Mouse (Mus musculus): ENCODE data around the gene CN725425.

CN725425 gene

DNA sequence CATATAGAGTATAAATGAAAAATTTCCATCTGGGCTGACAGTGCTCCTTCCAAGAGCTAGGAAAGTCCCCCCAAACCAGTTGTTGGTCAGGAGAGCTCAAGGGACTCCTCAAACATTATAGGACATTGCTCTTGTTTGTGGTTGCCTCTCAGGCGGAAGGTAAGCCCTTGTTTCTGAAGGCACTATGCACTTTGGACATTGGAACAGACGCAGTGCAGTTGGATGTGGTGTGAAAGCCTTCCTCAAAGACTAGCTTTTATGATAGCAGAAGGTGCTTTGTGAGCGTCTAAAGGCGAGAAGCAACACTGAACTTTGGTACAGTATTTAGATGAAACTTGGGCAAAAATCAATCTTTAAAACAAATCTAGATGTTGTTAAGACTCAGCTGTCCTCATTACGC lies 7.2 kb downstream of the CN725425 start:
- DNase-seq (ENCODE audit: low read depth, low spot score), result no peak

DNA sequence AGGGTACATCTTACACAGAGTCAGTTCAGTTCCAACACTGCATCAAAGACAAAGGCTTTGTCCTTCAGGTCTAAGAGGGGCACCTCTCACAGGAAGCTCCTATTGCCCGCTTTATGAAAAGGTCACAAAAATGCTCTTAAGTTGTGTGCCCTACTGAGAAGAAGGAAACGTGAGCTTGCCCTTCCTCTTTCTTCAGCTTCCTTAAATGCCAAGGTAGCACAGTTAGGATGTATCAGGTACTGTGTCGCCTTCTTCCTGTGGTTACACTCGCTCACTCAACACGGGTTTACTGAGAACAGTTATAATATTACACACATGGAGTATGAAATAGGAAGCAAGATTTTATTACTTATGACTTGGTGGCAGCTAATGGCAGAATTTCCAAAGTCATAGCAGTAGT lies 38.0 kb downstream of the CN725425 start:
- no peak for DNase-seq (ENCODE audit: low read depth, low spot score)

DNA sequence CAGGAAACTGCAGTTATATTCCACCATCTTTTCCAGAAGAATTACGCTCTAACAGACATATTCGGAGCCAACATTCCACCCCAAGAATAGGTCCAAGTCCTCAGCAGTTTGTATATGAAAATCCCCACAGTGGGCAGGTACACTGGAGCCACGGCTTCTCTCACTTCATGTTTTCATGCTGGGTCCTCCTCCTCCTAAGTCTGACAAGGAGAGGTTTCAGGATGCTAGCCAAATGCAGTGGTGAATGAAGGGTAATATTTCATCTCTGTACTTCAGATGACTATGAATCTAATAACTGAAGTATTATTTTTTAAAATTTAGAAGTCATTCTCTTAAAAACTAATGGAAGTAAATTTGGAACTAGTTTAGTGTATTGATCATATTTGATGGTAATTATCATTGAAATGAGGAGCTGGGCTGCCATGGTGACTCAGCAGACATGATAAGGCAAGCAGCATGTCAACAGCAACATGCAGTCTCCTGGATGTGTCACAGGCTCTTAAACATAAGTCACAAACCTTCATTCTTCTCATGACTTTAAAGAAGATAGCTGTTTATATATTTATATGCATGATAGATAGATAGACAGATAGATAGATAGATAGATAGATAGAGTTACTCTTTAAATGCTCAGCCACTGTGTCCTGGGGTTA lies 41.5 kb downstream of the CN725425 start:
- no peak for DNase-seq (ENCODE audit: low read depth, low spot score)

DNA sequence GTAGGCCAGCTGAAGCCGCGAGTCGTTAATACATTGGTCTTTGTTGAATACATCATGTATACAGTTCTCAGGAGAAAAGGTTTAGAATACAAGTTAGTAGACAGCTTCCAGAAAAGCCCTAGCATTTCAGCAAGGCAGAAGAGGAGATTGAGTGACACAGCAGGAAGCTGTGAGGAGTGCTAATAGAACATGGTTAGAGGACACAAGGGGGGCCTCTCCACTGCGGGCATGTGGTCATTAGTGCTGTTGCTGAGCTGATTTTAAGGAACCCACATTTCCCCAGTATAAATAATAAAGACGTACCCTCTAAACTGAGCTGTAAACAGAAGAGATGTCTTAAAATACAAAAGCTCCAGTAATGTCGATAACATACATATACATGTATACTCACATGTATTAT lies 51.5 kb downstream of the CN725425 start:
- DNase-seq (ENCODE audit: low read depth, low spot score), result no peak

DNA sequence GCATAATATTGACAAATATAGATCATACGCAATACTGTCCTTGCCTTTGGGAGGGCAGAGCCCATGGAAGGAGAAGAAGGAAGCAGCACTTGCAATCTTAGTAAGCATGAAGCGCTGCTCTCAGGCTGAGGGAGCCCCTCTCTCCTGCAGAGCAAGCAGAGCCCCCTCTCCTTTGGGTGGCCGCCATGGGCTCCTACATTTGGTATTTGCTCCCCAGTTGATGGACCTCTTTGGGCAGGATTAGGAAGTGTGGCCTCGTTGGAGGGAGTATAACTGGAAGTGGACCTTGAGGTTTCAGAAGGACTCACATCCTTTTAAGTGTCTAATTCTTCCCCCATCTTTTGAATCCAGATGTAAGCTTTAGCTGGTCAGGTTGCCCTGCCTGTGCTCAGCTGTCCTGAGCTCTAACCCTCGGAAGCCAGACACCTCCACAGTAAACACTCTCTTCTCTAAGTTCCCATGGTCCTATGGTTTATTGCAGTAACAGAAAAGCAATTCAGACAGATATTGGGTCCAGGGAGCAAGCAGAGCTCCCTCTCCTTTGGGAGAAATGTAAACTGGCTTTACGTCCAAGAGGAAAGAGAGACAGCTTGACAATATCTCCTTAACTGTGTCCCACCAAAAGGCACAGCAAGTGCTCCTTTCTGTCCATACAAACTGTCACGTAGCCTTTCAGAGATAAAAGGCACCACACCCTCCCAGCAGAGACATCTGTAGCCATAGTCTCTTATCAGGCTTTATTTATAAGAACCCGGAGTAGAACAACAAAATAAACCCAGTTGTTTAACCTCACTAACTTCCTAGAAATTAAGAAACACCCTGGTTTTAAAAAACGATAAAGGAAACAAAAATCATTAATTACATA lies 52.5 kb downstream of the CN725425 start:
- no peak for DNase-seq (ENCODE audit: low read depth, low spot score)

DNA sequence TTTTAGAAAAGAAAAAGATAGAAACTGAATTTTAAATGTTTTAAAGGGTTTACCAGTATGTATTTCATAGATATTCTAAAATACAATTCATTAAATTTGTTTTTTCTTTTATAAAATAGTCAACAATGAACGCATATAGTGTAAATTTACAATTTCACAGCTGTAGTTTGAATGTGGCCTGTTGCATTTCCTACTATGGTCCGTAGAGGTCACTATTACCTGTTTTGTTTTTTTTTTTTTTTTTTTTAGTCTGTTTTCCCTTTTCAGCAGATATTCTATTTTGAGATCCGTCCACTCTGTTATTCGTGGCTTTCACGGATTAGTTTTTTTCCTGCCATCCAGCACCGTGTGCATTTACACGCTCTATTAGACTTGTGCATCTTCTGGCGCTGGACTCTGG lies 53.7 kb downstream of the CN725425 start:
- no peak for DNase-seq (ENCODE audit: low read depth, low spot score)

DNA sequence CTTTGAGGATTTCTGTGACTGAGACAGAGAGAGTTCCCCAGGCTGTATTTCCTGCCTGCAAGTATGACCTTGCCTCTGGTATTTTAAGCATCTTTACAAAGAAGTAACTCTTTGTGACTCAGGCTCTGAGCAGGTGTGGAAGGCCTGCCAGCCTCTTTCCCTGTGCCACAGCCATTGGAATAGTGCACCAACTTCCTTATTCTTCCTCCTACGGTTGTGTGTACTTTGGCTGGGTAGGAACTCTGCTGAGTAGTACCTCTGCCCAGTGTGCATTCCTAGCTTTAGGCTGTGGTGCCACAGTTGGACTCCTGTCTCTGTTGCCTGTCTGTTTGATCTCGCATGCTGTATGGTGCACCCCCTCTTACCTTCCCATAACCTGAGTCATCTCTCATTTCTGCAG lies 56.0 kb downstream of the CN725425 start:
- no peak for DNase-seq (ENCODE audit: low read depth, low spot score)

DNA sequence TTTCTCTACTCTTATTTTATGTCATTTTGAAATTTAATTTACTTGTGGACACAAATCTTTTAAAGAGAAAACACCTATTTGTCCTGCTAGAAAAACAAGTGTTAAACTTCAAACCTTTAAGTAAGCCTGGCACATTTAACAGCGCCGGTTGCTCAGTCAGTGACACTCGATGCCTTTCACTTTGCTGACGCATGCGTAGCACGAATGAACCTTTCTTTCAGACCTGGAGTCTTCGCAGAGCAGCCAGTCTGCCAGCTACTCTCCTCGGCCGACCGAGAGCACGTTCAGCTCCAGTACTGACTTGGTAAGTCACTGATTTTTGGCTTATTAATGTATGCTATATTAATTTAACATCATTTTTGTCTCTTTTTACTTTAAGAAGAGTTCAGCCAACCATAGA lies 57.8 kb downstream of the CN725425 start:
- no peak for DNase-seq (ENCODE audit: low read depth, low spot score)

DNA sequence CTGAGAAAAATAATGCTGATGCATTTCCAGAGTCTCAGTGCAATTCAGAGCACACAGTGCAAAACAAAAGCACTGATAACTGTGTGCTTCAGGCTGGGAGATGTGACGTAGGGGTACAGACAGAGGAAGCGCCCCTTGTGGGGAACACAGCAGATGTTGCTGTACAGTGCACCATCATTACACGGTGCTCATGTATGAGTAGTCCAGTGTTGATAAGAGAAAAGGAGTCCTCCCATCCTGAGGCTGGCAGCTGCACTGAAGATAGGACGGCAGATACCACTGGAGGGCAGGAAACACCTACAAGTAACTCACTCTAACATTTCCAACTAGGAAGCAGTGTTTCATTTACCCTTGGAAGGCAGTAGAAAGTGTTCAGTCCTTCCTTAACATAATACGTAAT lies 61.3 kb downstream of the CN725425 start:
- DNase-seq (ENCODE audit: low read depth, low spot score), result no peak

DNA sequence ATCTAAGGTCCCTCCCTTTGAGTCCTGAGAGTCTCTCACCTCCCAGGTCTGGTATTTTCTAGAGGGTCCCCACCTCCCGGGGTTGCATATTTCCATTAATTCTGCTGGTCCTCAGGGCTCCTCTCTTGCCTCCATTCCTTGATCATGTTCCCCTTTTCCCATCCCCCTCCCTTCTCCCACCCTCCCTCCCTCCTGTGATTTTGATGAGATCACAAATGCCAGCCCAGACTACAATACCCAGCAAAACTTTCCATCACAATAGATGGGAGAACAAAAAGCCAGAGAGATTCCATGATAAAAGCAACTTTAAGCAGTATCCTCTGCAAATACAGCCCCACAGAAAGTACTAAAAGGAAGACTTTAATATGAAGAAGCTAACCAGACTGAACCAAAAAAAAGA lies 64.6 kb downstream of the CN725425 start:
- DNase-seq (ENCODE audit: low read depth, low spot score), result no peak

DNA sequence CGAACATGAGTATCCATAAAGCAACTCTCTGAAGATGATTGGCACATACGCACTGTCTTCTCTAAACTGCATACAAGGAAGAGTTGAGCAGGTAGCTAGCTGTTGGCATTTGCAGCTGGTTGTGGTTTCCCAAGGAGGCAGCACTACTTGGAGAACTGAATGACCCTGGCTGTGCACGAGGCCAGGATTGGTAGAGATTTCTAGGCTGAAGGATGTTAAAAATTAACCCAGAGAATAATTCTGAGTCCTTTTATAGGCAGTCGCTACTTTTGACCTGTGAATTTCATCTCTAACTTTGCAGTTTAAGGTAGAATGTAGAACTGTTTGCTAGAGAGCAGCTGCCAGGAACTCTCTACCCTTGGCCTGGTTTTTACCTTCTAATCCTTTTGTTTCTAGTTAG lies 69.2 kb downstream of the CN725425 start:
- DNase-seq (ENCODE audit: low read depth, low spot score), result no peak

DNA sequence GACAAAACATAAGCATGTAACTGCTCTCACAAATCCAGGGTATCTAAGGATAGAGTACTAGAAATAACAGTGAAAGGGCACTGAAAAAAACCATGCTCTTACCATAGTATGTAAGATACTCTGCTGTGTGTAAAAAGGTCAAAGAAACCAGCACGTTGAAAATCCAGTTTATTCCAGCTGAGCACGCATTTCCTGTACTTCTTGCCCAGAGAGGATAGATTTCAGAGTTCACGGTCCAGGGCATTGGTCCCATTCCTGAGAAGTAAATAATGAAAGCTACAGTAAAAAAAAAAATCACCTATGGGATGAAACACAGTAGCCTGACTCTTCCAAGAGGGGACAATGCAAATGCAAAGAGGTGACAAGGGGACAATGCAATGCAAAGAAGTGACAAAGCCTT lies 76.7 kb downstream of the CN725425 start:
- DNase-seq (ENCODE audit: low read depth, low spot score), result no peak

DNA sequence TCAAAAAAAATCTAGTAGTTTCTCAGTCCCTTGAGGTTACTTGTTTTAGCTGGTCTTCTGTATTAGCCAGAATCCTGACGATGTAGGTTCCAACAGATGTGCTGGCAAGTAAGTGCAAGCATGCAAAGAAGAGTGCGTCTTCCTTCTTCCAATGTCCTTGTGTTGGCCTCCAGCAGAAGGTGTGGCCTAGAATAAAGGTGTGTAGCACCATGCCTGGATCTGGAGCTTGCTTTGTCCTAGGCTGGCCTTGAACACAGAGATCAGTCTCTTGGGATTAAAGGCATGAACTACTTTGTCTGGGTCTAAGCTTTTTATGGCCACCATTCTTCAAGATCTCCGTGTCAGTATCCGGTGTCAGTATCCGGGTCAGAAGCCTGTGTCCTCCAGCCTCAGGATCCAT lies 80.3 kb downstream of the CN725425 start:
- DNase-seq (ENCODE audit: low read depth, low spot score), result no peak

DNA sequence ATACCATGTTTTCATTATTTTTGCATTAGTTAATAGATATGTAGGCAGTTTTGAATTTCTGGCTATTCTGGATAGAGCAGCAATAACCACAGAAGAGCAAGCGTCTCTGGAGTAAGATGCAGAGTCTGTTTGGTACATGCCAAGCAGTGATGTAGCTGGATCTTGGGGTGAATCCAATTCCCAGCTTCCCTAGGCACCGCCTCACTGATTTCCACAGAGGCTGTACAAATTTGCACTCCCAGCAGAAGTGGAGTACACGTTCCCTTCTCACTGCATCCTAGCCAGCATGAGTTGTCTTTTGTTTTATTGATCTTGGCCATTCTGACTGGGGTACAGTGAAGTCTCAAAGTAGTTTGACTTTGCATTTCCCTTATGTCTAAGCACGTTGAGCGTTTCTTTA lies 82.2 kb downstream of the CN725425 start:
- no peak for DNase-seq (ENCODE audit: low read depth, low spot score)

DNA sequence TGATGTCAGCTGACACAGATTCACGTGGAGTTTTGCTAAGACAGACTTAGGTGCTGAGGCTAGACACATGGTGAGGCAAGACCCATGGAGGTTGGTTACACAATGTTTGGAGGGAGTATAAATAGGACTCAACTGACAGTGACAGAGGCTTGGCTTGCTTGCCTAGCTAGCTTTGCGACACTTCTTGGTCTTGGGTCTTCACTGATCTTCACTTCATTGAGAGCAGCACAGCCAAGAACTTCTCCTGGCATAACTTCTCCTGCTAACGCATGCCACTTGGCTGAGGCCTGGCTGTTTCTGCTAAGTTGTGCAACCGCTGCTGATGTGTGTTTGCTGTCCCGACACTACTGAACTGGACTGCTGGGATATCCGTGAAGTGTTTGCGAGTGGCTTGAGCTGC lies 83.5 kb downstream of the CN725425 start:
- no peak for DNase-seq (ENCODE audit: low read depth, low spot score)

DNA sequence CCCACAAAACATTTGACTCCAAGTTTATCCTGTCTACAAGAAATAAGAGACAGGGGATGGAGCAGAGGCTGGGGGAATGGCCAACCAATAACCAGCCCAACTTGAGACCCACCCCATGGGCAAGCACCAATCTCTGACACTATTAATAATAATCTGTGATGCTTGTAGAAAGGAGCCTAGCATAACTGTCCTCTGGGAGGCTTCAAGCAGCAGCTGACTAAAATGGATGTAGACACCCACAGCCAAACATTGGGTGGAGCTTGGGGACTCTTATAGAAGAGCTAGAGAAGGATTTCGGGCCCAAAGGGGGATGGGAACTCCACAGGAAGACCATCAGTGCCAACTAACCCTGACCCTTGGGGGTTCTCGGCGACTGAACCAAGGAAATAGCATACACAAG lies 84.1 kb downstream of the CN725425 start:
- no peak for DNase-seq (ENCODE audit: low read depth, low spot score)

DNA sequence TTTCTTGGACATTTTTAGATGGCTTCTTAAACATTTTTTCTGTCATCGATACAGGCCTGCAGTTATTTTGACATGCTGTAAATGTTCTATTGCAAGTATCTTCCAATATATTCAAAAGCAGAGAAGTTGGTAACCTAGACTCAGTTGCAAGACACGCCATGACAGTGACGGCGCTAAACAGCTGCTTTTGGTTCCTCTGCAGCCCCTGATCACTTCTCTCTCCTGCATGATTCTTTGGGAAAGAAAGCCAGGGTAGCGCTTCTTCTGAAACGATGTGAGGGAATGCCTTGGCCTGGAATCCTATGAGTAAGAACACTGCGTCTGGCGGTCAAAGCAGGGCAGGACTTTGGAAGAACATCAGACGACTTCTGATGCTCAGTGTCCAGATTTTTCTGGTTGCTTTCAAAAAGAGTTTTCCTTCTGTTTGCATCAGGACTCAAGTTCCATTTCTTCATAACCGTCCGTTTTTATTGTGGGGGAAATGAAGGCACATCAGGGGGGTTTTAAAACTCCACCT lies 100.1 kb downstream of the CN725425 start:
- no peak for DNase-seq (ENCODE audit: low read depth, low spot score)

DNA sequence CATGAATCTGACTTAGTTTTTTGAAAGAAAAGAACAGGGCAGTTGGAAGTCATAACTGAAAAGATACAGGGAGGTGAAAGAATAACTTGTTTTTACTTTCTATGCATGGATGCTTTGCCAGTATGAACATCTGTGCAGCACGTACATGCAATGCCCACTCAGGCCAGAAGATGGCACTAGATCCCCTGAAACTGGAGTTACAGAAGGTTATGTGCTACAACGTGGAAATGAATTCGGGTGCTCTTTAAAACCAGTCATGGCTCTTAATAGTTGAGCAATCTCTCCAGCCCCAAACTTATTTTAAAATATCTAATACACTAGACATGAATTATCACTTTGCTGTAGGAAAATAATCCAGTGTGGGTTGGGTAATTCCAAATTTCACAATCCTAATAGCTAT lies 102.1 kb downstream of the CN725425 start:
- DNase-seq (ENCODE audit: low read depth, low spot score), result peak; percentile 9

DNA sequence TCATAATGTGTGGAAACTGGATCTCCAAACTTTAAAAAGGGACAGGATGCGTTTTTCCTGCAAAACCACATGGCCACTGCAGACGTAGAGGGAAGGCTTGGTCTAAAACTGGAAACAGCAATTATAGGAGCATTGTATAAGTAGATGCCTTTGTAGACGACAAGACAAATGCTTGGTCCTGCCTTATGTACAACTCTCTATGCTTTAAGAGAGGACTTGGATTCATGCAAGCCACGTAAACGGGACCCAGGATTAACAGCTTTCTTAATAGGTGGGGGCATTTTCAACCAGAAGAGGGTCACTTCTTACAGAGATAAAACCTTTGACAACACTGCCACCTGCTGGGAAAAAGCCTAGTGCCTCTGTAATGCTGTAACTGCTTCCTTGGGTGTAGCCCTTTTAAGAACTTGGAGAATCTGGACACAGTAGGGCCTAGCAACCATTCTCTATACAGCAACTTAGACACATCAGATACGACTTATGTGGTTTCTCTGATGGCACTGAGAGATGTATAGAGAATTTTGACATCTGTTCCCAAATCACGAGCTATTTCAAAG lies 105.1 kb downstream of the CN725425 start:
- DNase-seq (ENCODE audit: low read depth, low spot score), result no peak

Data from c-Kit-negative CD71-positive TER-119-positive erythroid progenitor cells, embryonic 14.5 days (primary cell).